11 mouse cellular contexts compared by ENCODE assay signal in genomic region chr3:122923147-122923546, GRCm38 (mm10). TPM values are rescaled to one million over a fixed set of nuclear protein-coding genes. Genes with fewer than 3 reads are reported as not detected.
DNase-seq lines count a peak whose midpoint lies in the region; ATAC-seq and TF ChIP-seq lines count a peak whose summit lies in the region.
"Had no signal": no experiment of that assay in that cellular context is flagged by ENCODE, and none has a peak within 500 bp of the region (broad histone marks: within the 10 kb centered on the region; RNA-seq: fewer than 3 reads in every experiment).

No protein-coding gene starts in this region.

- H3K27ac ChIP-seq in gastrocnemius, adult 2 months: no peak overlapping the region
- H3K27ac ChIP-seq in forebrain, embryonic 11.5 days (ENCODE audit: low read depth, low read length): no peak overlapping the region

- H3K36me3 ChIP-seq in E14TG2a.4 (ENCODE audit: insufficient read depth, low read length): peaks cover 19% of the 10 kb centered on the region
- no peaks in the 10 kb centered on the region for H3K36me3 ChIP-seq in forebrain, embryonic 11.5 days (ENCODE audit: control insufficient read depth, insufficient read depth, low read length)

- no peaks in the 10 kb centered on the region for H3K9me3 ChIP-seq in E14TG2a.4 (ENCODE audit: low read length)
- H3K9me3 ChIP-seq in forebrain, embryonic 11.5 days (ENCODE audit: control insufficient read depth, low read length): no peaks in the 10 kb centered on the region

- no peak for ATAC-seq in forebrain, embryonic 11.5 days (replicated peaks; ENCODE audit: low FRiP score)
- no peak for ATAC-seq in activated CD4-positive, CD25-positive, alpha-beta regulatory T cell, adult 4 months
- ATAC-seq in granulocyte monocyte progenitor cell, adult 5-6 weeks (replicated peaks; ENCODE audit: poor library complexity, severe bottlenecking): no peak

- peak overlapping the region; percentile 61; the same call in 1 of the 2 replicates for H3K4me2 ChIP-seq in forebrain, embryonic 11.5 days (ENCODE audit: low read depth, low read length, severe bottlenecking)

- DNase-seq in gastrocnemius, adult 2 months: no peak
- DNase-seq in gastrocnemius, adult 18-20 months (ENCODE audit: low spot score): no peak
- DNase-seq in forebrain, embryonic 11.5 days (ENCODE audit: low spot score): no peak
- DNase-seq in liver: peak; percentile 22
- no peak for DNase-seq in left cerebral cortex, postnatal 14 days (ENCODE audit: low spot score in 2 of 2)
- DNase-seq: thymus, adult 18-20 months had no signal

- no peak overlapping the region; the same call in 1 of the 2 replicates for H3K9ac ChIP-seq in forebrain, embryonic 11.5 days (ENCODE audit: low read length)

- WGBS in forebrain, embryonic 11.5 days: 71% methylated on average over 7 of the region's 7 CpGs

- intact Hi-C loops in gastrocnemius, adult 2 months (cut with DNase I): no loop called here
- intact Hi-C loops in left cerebral cortex, postnatal 14 days (cut with DNase I): no loop called here

- no peaks in the 10 kb centered on the region for H3K27me3 ChIP-seq in E14TG2a.4 (ENCODE audit: insufficient read depth, low read length)
- no peaks in the 10 kb centered on the region for H3K27me3 ChIP-seq in forebrain, embryonic 11.5 days (ENCODE audit: control insufficient read depth, insufficient read depth, low read length)

- H3K4me3 ChIP-seq in gastrocnemius, adult 2 months: peak overlapping the region; percentile 83
- H3K4me3 ChIP-seq in E14TG2a.4 (replicated peaks; ENCODE audit: low read length): peak overlapping the region; percentile 20
- H3K4me3 ChIP-seq in forebrain, embryonic 11.5 days (ENCODE audit: low read depth, low read length): no peak overlapping the region

- no peak for TF ChIP-seq CTCF in gastrocnemius, adult 2 months (IDR thresholded peaks at IDR 0.05)
- TF ChIP-seq CTCF in E14TG2a.4 (conservative IDR thresholded peaks at IDR 0.05; ENCODE audit: low read length): no peak

- peaks cover 55% of the 10 kb centered on the region for H3K4me1 ChIP-seq in E14TG2a.4 (replicated peaks; ENCODE audit: low read depth, low read length)
- peaks cover 2% of the 10 kb centered on the region; the same call in 1 of the 2 replicates for H3K4me1 ChIP-seq in forebrain, embryonic 11.5 days (replicated peaks; ENCODE audit: control insufficient read depth, insufficient read depth, low read length)

RNA-seq across cellular contexts. Expression of gene 1810037I17Rik, which starts 0.9 kb away (rescaled TPM):
- 10 to 100 TPM; 22.6 to 36.1 TPM for total RNA-seq in gastrocnemius, adult 2 months (2021)
- 10 to 100 TPM; 22.9 to 27.9 TPM for total RNA-seq in gastrocnemius, adult 18-20 months (2021)
- 88.0 and 95.6 TPM in 2 replicates for polyA plus RNA-seq in forebrain, embryonic 11.5 days (2014; fragmentation: Nextera tagmentation; extraction: Ambion mirVana)
- 100 to 1,000 TPM in 1 of 2 experiments, 10 to 100 TPM in 1; 97.1 to 130 TPM for polyA plus RNA-seq in activated CD4-positive, CD25-positive, alpha-beta regulatory T cell, adult 4 months (2017; shearing (Covaris generic))
- 87.5 and 95.1 TPM in 2 replicates for total RNA-seq in granulocyte monocyte progenitor cell, adult 5-6 weeks (2014; fragmentation: Nextera tagmentation)
- 34.8 and 40.8 TPM in 2 replicates for total RNA-seq in granulocyte monocyte progenitor cell, adult 5-6 weeks (2017)
- 10 to 100 TPM; 52.6 to 57.9 TPM for total RNA-seq in left cerebral cortex, postnatal 14 days (2021)

RNA-seq across cellular contexts. Expression of gene Gm10959, which starts 4.0 kb away (rescaled TPM):
- not detected for total RNA-seq in gastrocnemius, adult 2 months (2021)
- not detected for total RNA-seq in gastrocnemius, adult 18-20 months (2021)
- polyA plus RNA-seq in forebrain, embryonic 11.5 days (2014; fragmentation: Nextera tagmentation; extraction: Ambion mirVana): not detected in 2 replicates
- polyA plus RNA-seq in activated CD4-positive, CD25-positive, alpha-beta regulatory T cell, adult 4 months (2017; shearing (Covaris generic)): not detected
- not detected in 2 replicates for total RNA-seq in granulocyte monocyte progenitor cell, adult 5-6 weeks (2014; fragmentation: Nextera tagmentation)
- not detected in 2 replicates for total RNA-seq in granulocyte monocyte progenitor cell, adult 5-6 weeks (2017)
- not detected for total RNA-seq in left cerebral cortex, postnatal 14 days (2021)
- polyA plus RNA-seq: brain, embryonic 14.5 days; gonadal fat pad, adult 2 months had no signal

RNA-seq across cellular contexts. Expression of gene Fabp2, which starts 28.3 kb away (rescaled TPM):
- total RNA-seq in gastrocnemius, adult 2 months (2021): not detected
- not detected for total RNA-seq in gastrocnemius, adult 18-20 months (2021)
- polyA plus RNA-seq in forebrain, embryonic 11.5 days (2014; fragmentation: Nextera tagmentation; extraction: Ambion mirVana): not detected in 2 replicates
- polyA plus RNA-seq in activated CD4-positive, CD25-positive, alpha-beta regulatory T cell, adult 4 months (2017; shearing (Covaris generic)): not detected
- not detected in 2 replicates for total RNA-seq in granulocyte monocyte progenitor cell, adult 5-6 weeks (2014; fragmentation: Nextera tagmentation)
- not detected in 2 replicates for total RNA-seq in granulocyte monocyte progenitor cell, adult 5-6 weeks (2017)
- total RNA-seq in left cerebral cortex, postnatal 14 days (2021): not detected
- polyA plus RNA-seq: brain, embryonic 14.5 days; gonadal fat pad, adult 2 months had no signal
